Mouse (Mus musculus): ENCODE results near the gene Arpc1a. TPM values are rescaled to one million over a fixed set of nuclear protein-coding genes. Genes with fewer than 3 reads are reported as not detected.

Arpc1a gene
- polyA plus RNA-seq, 1 experiment = 110 TPM

- no peaks in the 10 kb centered on the region for H3K27me3 ChIP-seq (ENCODE audit: control insufficient read depth, insufficient read depth, low read length, poor library complexity, severe bottlenecking)
- 0 out of 2 replicates have a peak overlapping the region, but pooled peaks have one; percentile 90 for H3K27ac ChIP-seq (ENCODE audit: insufficient read depth, low read length)
- H3K9ac ChIP-seq (ENCODE audit: low read depth, poor library complexity, severe bottlenecking) = no peak overlapping the region
- H3K4me3 ChIP-seq (ENCODE audit: low read depth, low read length) = no peak overlapping the region
- peaks cover 2% of the 10 kb centered on the region for H3K4me1 ChIP-seq (ENCODE audit: control insufficient read depth, insufficient read depth, low read length)
- no peak for TF ChIP-seq CTCF (IDR thresholded peaks at IDR 0.05; ENCODE audit: low read depth, low read length)
- no peaks in the 10 kb centered on the region for H3K36me3 ChIP-seq (ENCODE audit: control insufficient read depth, insufficient read depth, low read length, poor library complexity, severe bottlenecking)
- peaks cover 2% of the 10 kb centered on the region; the same call in 1 of the 2 replicates for H3K9me3 ChIP-seq (replicated peaks; ENCODE audit: control insufficient read depth, insufficient read depth, low read length, poor library complexity, severe bottlenecking)
These were observed 24.1 kb upstream of the Arpc1a start for GRCm38 (mm10) chr5:145059524-145059923.

- H3K4me3 ChIP-seq (ENCODE audit: low read depth, low read length) = no peak overlapping the region
These were observed 18.8 kb upstream of the Arpc1a start for GRCm38 (mm10) chr5:145064765-145065340.

GRCm38 (mm10) chr5:145068863-145069262, 14.8 kb upstream of the Arpc1a start:
- H3K9ac ChIP-seq (ENCODE audit: low read depth, poor library complexity, severe bottlenecking) = no peak overlapping the region
- H3K27ac ChIP-seq (ENCODE audit: insufficient read depth, low read length) = no peak overlapping the region
- no peak for TF ChIP-seq POLR2A (IDR thresholded peaks at IDR 0.05; ENCODE audit: insufficient read depth, low read length)
- H3K27me3 ChIP-seq (ENCODE audit: control insufficient read depth, insufficient read depth, low read length, poor library complexity, severe bottlenecking) = no peaks in the 10 kb centered on the region
- H3K4me1 ChIP-seq (ENCODE audit: control insufficient read depth, insufficient read depth, low read length) = no peaks in the 10 kb centered on the region
- H3K36me3 ChIP-seq (ENCODE audit: control insufficient read depth, insufficient read depth, low read length, poor library complexity, severe bottlenecking) = no peaks in the 10 kb centered on the region
- no peak overlapping the region for H3K4me3 ChIP-seq (ENCODE audit: low read depth, low read length)
- H3K9me3 ChIP-seq (replicated peaks; ENCODE audit: control insufficient read depth, insufficient read depth, low read length, poor library complexity, severe bottlenecking) = no peaks in the 10 kb centered on the region

More at GRCm38 (mm10) chr5:145064765-145065340, 18.8 kb upstream of the Arpc1a start:
- TF ChIP-seq CTCF (IDR thresholded peaks at IDR 0.05; ENCODE audit: low read depth, low read length) = no peak
- TF ChIP-seq POLR2A (IDR thresholded peaks at IDR 0.05; ENCODE audit: insufficient read depth, low read length) = no peak
- TF ChIP-seq EP300 (IDR thresholded peaks at IDR 0.05; ENCODE audit: insufficient read depth, low read depth, low read length) = no peak
- H3K27ac ChIP-seq (ENCODE audit: insufficient read depth, low read length) = 0 out of 2 replicates have a peak overlapping the region, but pooled peaks have one; percentile 4
- H3K9me3 ChIP-seq (replicated peaks; ENCODE audit: control insufficient read depth, insufficient read depth, low read length, poor library complexity, severe bottlenecking) = 0 out of 2 replicates have a peak, but pooled peaks cover 2% of the 10 kb centered on the region
- H3K27me3 ChIP-seq (ENCODE audit: control insufficient read depth, insufficient read depth, low read length, poor library complexity, severe bottlenecking) = no peaks in the 10 kb centered on the region
- H3K36me3 ChIP-seq (ENCODE audit: control insufficient read depth, insufficient read depth, low read length, poor library complexity, severe bottlenecking) = no peaks in the 10 kb centered on the region
- no peak overlapping the region for H3K9ac ChIP-seq (ENCODE audit: low read depth, poor library complexity, severe bottlenecking)
- H3K4me1 ChIP-seq (ENCODE audit: control insufficient read depth, insufficient read depth, low read length) = peaks cover 2% of the 10 kb centered on the region

- Histone ChIP-seq H3K36me3 (ENCODE audit: control insufficient read depth, insufficient read depth, low read length, poor library complexity, severe bottlenecking) (no peaks in the 10 kb centered on the region), H3K9ac (ENCODE audit: low read depth, poor library complexity, severe bottlenecking) (no peak overlapping the region), H3K27ac (ENCODE audit: insufficient read depth, low read length) (no peak overlapping the region), H3K4me3 (ENCODE audit: low read depth, low read length) (no peak overlapping the region), H3K4me1 (ENCODE audit: control insufficient read depth, insufficient read depth, low read length) (no peaks in the 10 kb centered on the region), H3K9me3 (replicated peaks; ENCODE audit: control insufficient read depth, insufficient read depth, low read length, poor library complexity, severe bottlenecking) (no peaks in the 10 kb centered on the region), H3K27me3 (ENCODE audit: control insufficient read depth, insufficient read depth, low read length, poor library complexity, severe bottlenecking) (no peaks in the 10 kb centered on the region)
- no peak for TF ChIP-seq EP300 (IDR thresholded peaks at IDR 0.05; ENCODE audit: insufficient read depth, low read depth, low read length)
- peak; percentile 80 for TF ChIP-seq CTCF (IDR thresholded peaks at IDR 0.05; ENCODE audit: low read depth, low read length)
These were observed 13.9 kb upstream of the Arpc1a start for GRCm38 (mm10) chr5:145069707-145070106.

- Histone ChIP-seq H3K9ac (ENCODE audit: low read depth, poor library complexity, severe bottlenecking) (no peak overlapping the region), H3K4me1 (ENCODE audit: control insufficient read depth, insufficient read depth, low read length) (no peaks in the 10 kb centered on the region), H3K9me3 (replicated peaks; ENCODE audit: control insufficient read depth, insufficient read depth, low read length, poor library complexity, severe bottlenecking) (no peaks in the 10 kb centered on the region), H3K27me3 (ENCODE audit: control insufficient read depth, insufficient read depth, low read length, poor library complexity, severe bottlenecking) (no peaks in the 10 kb centered on the region), H3K27ac (ENCODE audit: insufficient read depth, low read length) (no peak overlapping the region), H3K4me3 (ENCODE audit: low read depth, low read length) (no peak overlapping the region), H3K36me3 (ENCODE audit: control insufficient read depth, insufficient read depth, low read length, poor library complexity, severe bottlenecking) (no peaks in the 10 kb centered on the region)
- TF ChIP-seq CTCF (IDR thresholded peaks at IDR 0.05; ENCODE audit: low read depth, low read length) (peak; percentile 80), EP300 (IDR thresholded peaks at IDR 0.05; ENCODE audit: insufficient read depth, low read depth, low read length) (no peak)
These were observed 12.3 kb upstream of the Arpc1a start for GRCm38 (mm10) chr5:145071342-145071741.

GRCm38 (mm10) chr5:145075081-145075480, 8.5 kb upstream of the Arpc1a start:
- H3K27ac ChIP-seq (ENCODE audit: insufficient read depth, low read length) = no peak overlapping the region
- no peak overlapping the region for H3K9ac ChIP-seq (ENCODE audit: low read depth, poor library complexity, severe bottlenecking)
- H3K27me3 ChIP-seq (ENCODE audit: control insufficient read depth, insufficient read depth, low read length, poor library complexity, severe bottlenecking) = no peaks in the 10 kb centered on the region
- no peaks in the 10 kb centered on the region for H3K9me3 ChIP-seq (replicated peaks; ENCODE audit: control insufficient read depth, insufficient read depth, low read length, poor library complexity, severe bottlenecking)
- H3K4me3 ChIP-seq (ENCODE audit: low read depth, low read length) = no peak overlapping the region
- TF ChIP-seq CTCF (IDR thresholded peaks at IDR 0.05; ENCODE audit: low read depth, low read length) (no peak), POLR2A (IDR thresholded peaks at IDR 0.05; ENCODE audit: insufficient read depth, low read length) (no peak), EP300 (IDR thresholded peaks at IDR 0.05; ENCODE audit: insufficient read depth, low read depth, low read length) (no peak)
- no peaks in the 10 kb centered on the region for H3K4me1 ChIP-seq (ENCODE audit: control insufficient read depth, insufficient read depth, low read length)
- no peaks in the 10 kb centered on the region for H3K36me3 ChIP-seq (ENCODE audit: control insufficient read depth, insufficient read depth, low read length, poor library complexity, severe bottlenecking)

Measured in ES-Bruce4 (cell line).